Mouse (Mus musculus): ENCODE measurements around the gene Slc38a9.

The Slc38a9 gene

DNA sequence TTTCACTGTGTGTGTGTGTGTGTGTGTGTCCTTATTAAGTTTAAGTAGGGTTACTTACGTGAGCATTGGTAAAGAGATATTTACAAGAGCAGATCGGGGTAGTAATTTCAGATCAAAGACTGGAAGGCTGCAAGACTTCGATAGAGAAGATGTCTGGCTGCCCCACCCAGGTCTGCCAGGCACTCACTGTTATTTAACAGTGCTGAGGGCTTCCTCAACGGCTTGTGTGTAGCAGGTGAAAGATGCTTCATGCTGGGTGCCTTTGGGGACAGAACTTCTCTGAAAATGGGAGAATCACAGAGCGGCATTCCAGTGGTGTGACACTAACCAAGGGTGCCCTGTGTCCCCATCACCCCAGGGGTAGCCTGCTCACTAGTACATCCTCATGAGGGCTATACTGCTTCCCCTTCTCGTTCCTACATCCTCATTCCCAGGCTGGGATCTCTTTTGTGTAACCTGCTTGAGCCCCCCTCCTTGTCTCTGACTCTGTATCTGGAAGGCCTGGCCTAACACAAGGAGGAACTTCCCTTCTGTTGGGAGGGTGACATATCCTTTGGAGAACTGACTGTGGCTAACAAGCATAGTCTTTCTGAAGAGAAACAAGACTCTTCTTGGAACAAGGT is 87.4 kb downstream of the Slc38a9 start:
- no peak for DNase-seq

GRCm38 (mm10) chr13:112748808-112749510 is 88.4 kb downstream of the Slc38a9 start:
- no peak for DNase-seq

- no peak for DNase-seq
These were observed 89.3 kb downstream of the Slc38a9 start for GRCm38 (mm10) chr13:112749881-112750280.

DNA sequence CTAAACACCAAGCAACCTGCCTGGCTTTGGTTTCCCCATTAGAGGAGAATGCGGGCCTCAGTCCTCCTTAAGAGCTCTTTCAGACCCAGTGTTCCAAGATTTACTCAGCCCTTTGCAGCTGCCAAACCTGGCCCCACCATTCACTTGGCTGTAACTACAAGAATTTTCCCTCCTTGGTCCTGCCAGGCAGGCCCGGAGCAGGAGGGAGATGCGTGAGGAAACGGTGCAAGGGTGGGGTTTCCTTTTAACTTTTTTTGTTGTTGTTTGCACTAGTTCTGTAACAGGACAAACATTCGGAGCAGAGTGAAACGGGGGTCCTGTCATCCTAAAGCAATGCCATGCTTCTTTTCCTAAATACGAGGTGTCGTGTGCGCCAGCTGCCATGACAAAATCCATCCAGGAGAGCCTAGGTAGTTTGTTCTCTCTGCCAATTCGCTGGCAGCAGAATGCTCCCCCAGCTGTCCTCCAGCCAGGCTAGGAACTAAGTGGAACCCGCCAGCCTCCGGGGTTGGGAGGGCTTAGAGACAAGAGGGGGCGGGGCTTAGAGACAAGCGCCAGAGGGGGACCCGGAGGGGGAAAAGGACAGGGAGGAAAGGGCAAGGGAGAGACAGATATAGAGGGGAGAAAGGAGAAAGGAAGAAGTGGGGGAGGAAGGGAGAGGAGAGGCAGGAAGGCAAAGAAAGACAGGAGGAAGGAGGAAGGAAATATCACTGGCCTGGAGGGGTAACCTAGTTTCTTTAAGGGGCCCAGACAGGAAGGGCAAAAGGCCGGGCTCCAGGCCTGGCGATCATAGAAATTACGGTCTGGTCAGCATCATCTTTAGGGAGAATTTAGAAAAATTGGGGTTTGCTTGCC is 91.1 kb downstream of the Slc38a9 start:
- peak; percentile 36 to 48 for DNase-seq

DNA sequence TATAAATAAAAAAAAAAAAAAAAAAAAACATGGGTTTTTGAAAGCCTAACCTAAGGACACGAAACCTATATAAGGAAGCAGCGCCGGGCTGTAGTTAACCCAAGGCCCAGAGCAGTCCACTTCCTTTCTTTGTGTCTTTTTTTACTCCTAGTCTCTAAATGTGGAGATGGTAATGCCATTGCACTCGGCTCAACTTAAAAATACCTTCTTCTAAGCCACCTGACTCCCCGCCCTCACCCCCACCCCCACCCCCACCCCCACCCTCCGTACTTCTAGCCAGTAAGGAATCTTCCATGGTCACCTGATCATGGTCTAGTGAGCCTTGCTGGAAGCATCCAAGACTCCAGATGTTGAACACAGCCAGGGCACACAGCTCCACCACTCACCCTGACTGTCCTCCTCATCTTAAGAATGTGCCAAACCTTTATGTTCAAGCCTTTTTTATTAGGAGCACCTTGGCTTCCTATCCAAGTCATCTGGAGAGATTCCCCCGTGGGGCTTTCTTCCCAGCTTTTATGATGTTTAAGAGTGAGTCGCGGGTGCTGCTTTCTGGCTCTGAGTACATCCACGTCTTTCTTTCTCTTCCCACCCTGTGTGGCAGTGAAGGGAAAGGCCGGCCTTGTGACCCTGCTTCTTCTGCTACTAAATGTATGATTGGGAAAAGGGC is 91.9 kb downstream of the Slc38a9 start:
- DNase-seq, result no peak

DNA sequence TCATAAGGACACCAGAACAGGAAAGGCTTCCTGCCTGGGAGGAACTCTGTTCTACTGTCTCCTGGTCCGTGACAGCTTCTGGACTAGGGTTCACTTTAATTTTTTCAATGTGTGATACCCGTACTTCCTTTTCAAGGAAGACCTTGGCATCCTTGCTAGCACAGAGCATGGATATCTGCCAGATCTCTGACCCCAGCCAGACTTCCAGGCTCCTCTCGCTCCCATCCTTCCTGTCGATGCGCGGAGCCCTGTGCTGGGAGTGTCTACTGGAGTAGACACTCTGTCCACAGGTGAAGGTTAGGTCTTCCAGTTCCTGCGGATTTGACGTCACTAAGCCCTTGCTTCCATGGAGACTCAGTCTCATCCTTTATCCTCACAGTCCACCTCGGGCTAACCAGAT is 93.0 kb downstream of the Slc38a9 start:
- no peak for DNase-seq

- no peak for DNase-seq
These were observed 94.3 kb downstream of the Slc38a9 start for GRCm38 (mm10) chr13:112754871-112755270.

- no peak for DNase-seq
These were observed 95.0 kb downstream of the Slc38a9 start for GRCm38 (mm10) chr13:112755507-112756010.

- no peak for DNase-seq
These were observed 96.8 kb downstream of the Slc38a9 start for GRCm38 (mm10) chr13:112757395-112757794.

- DNase-seq, result no peak
These were observed 98.1 kb downstream of the Slc38a9 start for GRCm38 (mm10) chr13:112758546-112759090.

DNA sequence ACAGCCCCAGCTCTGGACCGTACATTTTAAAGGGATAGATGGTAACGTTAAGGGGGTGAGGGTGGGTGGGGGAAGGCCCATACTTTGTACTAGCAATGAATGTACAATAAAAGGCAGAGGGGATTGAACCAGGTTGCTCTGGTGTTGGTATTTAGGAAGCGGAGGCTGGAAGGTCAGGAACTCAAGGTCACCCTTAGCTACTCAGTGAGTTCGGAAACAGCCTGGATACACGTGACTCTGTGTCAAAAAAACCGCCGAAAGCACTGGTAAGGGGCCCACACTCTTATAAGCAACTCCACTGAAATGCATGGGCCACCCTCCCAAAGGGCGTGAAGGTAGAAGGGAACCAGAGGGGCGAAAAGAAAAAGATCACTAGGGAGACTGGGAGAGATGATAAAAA is 98.8 kb downstream of the Slc38a9 start:
- no peak for DNase-seq

- DNase-seq, result no peak
These were observed 99.4 kb downstream of the Slc38a9 start for GRCm38 (mm10) chr13:112759777-112760537.

DNA sequence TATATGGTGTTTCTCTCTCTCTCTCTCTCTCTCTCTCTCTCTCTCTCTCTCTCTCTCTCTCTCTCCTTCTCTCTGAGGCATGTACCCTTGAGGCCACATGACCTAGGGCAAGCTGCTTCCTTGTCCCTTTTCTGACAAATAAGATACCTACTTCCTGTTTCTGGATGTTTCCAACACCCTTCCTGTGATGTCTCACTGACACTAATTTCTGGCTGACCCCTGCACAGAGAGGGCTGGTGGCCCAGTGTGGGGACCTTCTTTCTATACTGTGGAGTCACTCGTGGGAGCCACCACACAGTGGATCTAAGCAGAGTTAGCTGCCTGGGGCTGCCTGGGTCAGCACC is 100.0 kb downstream of the Slc38a9 start:
- no peak for DNase-seq

- no peak for DNase-seq
These were observed 101.2 kb downstream of the Slc38a9 start for GRCm38 (mm10) chr13:112761787-112762186.

DNA sequence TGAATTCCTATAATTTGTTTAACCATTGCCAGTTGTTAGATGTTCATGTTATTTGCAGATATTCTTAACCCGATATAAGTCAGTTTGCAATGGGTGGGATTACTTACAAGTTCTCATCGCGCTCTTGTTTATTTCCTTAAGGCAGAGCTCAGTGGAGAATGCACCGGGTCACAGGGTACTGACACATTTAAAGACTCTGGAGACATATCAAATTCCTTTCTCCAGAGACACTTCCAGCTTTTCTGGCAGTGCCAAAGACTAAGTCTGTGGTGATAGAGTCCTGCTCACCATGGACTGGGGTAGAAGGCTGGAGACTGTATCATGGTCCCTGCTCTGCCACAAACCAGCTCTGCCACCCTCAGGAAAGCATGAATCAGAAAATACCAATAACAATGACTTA is 102.0 kb downstream of the Slc38a9 start:
- DNase-seq, result no peak

- DNase-seq, result no peak
These were observed 103.1 kb downstream of the Slc38a9 start for GRCm38 (mm10) chr13:112763531-112764091.

DNA sequence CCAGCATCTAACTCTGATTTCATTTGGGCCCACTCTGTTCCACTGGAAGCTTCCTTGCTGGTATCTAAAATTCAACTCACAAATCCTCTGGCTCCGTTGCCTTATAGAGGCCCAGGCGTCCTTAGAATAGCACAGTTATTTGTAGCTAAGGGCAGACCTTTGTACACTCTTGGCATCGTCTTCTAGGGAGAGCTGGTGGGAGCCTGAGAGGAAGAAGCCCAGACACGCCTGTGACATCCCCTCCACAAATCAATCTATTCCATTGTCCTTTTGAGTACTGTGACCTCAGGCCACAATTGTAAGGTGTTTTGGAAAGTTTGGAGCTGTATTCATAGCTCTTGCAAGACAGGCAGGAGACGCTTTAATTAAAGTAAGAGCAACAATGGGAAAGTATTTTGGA is 104.0 kb downstream of the Slc38a9 start:
- DNase-seq, result no peak

DNA sequence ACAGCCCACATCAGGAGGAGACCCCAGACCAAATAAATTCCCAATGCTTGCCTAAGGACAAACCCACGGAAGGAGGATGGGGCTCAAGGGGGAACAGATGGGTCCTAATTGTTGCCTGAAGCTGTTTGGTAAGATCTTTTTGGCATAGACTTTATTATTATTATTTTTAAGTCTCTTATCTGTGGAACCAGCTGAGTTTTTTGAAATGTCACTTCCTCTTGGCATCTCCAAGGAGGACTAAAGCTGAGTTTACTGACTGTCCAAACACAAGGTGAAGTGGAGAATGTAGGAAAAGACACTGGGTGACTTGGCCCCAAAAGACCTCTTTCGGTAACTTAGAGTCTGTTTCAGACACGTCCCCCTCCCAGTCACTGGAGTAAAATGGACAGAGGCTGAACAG is 105.1 kb downstream of the Slc38a9 start:
- no peak for DNase-seq

- no peak for DNase-seq
These were observed 110.2 kb downstream of the Slc38a9 start for GRCm38 (mm10) chr13:112770528-112771328.

GRCm38 (mm10) chr13:112771447-112772208 is 111.1 kb downstream of the Slc38a9 start:
- DNase-seq, result no peak

Data from thymus, postnatal 36 days (tissue).